Mouse (Mus musculus) granulocyte monocyte progenitor cell, adult 5-6 weeks (primary cell): ENCODE data around the gene Epb41l2. TPM values are rescaled to one million over a fixed set of nuclear protein-coding genes. Genes with fewer than 3 reads are reported as not detected.

Source experiments
- ATAC-seq: replicated peaks from 2 replicates; pipeline ENCODE4 v1.8.0; 2016; ENCODE audit warnings: mild to moderate bottlenecking, moderate TSS enrichment, inconsistent platforms; ENCODE audit not compliant: poor library complexity, severe bottlenecking
- total RNA-seq, 2 experiments: library from RNA; stranded (forward) in 1 of 2; stranded (reverse) in 1 of 2; fragments of 200-712, 200-1000 nt in 1 of 2; fragments of >200 nt in 1 of 2; fragmentation: Nextera tagmentation in 1 of 2; gene quantifications; 2 replicates each; pipeline ENCODE4 v1.2.3; 2014 to 2017

Epb41l2 gene
- total RNA-seq, 2 experiments from 2014 or later: 29.6 to 34.6 TPM

DNA sequence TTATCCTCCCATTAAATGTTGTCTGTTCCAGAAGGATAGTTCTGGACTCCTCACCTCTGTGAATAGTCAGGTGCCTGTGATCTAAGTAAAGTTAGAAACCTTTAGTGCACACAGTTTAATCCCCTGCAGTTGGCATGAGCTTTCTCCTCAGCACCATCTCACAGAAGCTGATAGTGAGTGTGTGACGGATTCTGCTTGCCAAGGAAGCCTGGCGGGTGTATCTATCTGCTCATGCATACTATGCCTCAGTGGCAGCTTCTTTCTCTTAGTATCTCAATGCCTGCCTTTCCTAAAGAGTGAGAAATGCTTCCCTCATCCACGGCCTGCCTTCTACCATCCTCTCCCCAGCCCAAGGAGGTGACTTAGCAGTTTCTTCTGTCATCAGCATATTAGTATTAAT lies 103.1 kb downstream of the Epb41l2 start:
- ATAC-seq: no peak

DNA sequence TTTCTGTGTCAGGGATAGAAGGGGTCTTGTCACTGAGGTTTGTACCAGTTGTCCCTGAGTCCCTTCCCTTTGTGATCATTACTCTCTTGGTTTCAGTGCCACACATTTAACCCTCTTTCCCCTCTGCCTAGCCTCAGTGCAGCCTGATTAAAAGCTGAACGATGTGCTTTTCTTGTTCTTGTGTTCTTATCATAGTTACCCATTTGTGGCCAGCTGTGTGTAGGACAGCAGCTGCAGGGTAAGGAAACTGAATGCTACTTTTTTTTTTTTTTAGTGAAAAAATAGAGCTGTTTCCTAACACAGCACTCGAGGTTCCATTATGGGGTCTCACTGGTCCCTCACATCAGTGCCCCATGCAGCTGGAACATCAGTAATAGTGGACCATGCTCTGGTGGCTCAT lies 106.9 kb downstream of the Epb41l2 start:
- ATAC-seq: no peak

DNA sequence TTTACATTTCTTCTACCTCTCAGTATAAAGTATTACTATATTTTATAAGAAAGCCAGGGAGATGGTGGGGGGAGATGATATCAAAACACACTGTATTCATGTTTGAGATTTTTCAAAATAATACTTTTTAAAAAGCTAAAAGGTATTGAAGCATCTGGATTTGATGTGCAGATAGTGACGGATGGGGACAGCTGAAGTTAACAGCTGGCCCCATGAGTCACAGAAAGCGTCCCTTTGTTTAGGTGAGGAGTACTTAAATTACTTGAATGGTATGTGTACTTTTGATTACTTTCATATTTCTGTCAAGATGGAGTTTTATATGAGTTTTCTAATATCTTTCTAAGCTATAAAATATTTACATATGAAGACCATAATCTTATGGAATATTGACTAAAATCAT lies 112.3 kb downstream of the Epb41l2 start:
- ATAC-seq: no peak

DNA sequence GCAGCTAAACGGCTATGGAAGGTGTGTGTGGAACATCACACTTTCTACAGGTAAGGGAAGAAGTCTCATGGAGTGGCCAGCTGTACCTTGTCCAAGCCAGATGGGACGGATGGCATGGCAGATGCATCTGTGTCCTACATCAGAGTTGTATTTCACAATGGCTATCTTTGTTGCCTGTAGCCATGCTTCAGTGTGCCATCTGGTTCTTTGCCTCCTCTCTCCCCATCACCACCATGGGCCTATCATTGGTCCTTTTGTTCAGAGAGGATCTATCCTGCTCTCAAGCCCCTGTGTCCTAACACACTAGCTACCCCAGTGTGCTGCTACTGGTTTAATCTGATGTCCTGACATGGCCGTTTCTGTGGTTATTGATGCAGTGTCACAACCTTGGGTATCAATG lies 120.1 kb downstream of the Epb41l2 start:
- ATAC-seq: no peak

DNA sequence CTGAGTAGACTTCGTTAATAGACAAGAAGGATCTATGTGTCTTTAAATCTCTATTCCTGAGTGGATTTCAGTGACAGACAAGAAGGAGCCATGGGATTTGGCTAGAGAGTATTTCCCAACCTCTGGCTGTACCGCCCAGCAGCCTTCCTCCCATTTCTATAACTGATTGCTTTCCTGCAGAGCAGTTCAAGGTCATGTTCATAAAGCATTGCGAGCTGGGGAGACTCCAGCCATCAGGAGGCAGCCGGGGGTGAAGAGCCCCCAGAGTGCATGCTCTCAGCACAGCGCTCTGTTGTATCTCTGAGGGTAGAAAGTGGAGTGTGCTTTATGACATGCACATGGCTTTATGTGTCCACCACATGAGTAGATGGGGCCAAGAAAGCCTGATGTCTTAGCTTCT lies 123.2 kb downstream of the Epb41l2 start:
- no peak for ATAC-seq

DNA sequence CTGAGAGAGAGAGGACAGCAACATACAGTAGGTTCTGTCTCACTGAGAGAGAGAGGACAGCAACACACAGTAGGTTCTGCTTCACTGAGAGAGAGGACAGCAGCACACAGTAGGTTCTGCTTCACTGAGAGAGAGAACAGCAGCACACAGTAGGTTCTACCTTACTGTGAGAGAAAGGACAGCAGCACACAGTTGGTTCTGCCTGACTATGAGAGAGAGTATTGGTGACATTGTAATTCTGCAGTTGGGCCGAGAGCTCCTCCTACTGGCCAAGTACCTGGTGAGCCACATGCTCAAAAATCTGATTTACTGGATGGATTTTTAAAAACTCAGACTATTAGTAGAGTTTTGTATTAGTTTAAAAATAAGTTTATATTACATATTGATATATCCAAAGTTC lies 128.9 kb downstream of the Epb41l2 start:
- peak; percentile 79 for ATAC-seq

DNA sequence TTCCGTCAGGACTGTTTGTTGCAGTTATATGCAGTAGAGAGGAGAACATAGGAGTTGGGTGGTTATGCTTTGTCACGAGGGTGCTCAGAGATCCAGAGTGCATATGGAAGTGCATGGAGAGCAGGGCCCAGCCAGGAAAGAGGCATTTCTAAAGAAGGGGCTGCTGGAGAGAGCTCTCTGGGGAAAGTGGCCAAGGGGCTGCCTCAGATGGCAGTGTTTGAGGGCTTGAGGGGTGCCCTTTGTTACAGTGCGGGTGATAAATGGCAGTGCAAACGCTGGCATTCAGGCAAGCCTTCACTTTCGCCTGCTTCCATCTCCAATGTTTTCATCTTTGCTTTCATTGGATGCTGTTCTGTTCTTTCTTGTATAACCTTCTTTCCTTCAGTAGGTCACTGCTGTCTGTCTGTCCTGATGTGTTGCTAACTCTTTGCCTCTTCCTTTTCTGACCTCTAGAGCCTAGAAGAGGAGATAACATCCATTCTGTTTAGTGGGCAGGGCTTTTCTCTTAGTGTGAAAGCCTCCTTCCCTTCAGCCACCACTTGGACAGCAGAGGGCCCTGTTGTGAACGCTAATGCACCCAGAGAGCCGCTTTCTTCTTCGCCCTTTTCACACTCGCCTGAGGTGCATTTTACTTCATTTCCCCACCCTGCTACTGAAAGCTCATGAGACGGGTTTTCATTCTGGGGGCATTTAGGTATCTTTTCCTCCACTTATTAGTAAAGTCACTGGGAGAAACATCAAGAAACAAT lies 139.9 kb downstream of the Epb41l2 start:
- ATAC-seq: no peak

DNA sequence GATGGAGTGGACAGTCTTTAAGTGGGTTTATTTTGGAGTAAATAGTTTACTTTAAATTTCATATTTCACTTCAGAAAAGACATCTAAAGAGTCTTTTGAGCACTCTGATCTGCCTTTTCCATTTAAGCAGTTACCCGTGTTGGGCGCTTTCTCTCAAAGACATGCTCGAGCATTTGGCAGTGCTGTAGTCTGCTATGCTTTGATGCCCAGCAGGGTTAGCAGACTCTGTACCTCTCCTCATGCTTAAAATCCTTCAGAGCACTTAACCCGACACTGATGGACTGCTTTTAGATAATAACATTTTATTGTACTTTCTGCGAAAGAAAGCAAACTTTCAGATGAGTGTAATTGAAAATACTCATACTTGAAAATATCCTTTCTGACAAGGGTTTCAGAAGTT lies 143.7 kb downstream of the Epb41l2 start:
- ATAC-seq: no peak

DNA sequence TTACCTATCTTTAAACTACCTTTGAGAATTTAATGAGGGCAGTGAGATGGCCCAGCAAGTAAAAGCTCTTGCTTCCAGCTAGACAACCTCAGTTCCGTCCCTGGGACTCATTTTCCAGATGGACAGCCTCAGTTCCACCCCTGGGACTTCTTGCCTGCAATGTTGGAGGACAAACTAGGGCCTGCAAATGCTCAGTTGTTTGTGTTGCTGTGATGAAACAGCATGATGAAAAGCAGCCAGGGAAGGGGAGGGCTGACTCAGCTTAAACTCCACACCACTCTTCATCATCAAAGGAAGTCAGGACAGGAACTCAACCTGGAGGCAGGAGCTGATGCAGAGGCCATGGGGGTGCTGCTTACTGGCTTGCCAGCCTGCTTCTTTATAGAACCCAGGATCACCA lies 154.2 kb downstream of the Epb41l2 start:
- ATAC-seq: no peak

DNA sequence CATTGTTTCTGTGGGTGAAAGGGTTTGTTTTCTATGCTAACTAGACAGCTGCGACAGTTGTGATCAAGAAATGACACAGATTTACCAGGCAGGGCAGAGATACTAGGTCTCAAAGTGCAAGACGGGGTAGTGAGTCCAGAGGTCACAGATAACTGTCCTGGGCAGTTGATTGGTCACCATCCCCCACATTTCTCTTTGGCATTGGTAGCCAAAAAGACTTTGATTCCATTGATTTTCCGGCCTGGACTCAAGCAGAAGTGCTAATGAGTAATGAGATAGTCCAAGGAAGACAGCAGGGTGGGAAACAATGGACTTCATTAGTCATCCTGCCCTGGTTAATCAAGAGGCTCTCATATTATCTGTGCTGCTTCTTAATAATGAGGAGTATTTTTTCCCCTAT lies 160.4 kb downstream of the Epb41l2 start:
- ATAC-seq: no peak

DNA sequence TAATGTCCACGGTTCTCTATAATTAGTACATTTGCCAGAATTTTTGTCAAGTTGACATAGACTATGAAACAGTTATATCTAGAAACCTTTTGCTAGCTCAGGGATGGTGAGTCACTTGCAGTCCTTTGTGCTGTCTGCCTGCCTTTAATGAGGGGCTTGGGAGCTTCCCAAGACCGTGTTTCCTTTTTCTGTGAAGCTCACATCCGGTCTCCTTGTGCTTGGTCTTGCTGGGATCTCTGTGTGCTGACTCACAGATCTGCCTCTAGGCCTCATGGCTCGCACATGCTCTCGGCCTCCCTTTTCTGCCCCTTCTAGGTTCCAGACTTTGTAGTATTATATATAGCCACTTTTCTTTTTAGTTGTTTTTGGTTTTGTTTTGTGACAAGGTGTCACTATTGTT lies 160.8 kb downstream of the Epb41l2 start:
- ATAC-seq: no peak

DNA sequence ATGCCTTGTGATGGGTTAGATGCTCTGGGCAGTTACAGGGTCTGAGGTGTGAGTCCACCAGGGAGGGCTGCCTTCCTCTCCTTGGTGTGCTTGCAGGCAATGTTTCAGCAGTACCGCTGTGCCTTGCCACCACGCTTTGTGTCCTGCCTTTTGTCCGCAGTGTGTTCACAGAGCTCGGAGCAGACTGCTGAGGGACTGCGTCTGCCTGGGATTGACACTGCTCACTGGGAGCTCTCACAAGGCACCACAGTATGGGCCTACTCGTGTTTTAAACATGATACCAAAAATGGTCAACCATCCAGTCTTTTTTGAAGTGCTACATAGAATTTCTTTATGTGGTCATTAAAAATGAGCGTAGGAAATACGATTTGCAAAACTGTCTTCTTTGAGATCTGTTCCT lies 164.1 kb downstream of the Epb41l2 start:
- ATAC-seq: no peak

DNA sequence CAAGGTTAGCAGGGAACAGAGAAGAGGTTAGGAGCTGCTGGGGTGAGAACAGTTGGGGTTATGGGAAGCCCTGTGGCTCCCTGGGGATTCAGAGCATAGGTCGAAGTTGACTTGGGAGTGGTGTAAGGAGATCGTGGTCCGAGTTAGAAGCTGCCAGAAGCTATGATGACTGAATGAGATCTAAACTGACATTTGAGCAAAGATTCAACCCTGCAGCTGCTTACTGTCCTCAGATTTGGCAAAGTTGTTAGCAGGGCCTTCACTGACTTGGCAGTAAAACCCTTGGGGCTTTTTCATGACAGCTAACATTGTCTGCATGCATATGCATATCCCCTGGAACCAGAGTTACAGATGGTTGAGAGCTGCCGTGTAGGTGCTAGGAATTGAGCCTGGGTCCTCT lies 166.6 kb downstream of the Epb41l2 start:
- ATAC-seq: no peak

DNA sequence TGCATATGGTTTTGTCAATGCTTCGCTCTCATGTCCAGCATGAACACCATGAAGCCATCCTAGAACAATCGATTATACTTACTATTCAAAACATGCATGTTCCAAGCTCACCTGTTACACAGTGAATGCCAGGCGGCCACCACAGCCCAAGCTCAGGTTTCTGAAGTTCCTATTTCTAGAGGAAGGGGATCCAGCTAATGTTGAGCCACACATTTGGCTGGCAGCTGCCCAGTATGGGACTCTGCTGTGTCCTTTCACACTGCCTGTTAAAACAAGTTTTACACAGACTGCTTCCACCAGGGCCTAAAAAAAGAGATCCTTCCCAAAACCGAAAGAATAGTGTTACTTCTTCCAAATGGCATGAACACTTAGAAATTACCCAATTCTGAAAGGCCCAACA lies 167.0 kb downstream of the Epb41l2 start:
- ATAC-seq: no peak

DNA sequence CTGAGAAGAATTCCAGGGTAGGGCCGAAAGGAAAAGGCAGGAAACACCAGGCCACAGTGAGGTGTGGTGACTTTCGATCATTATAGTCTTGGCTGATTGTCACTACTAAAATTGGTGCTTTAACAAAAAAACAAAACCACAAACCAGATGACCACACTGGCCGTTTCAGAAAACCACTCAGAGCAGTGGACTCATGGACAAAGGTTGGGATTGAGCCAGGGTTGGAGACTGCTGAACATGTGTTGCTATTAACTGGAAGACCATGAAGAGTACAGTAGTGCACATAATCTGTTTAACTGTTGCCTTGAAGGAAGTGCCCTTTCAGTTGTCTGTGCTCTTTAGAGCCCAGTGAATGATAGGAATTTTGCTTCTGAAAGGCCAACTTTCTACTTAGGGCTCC lies 167.5 kb downstream of the Epb41l2 start:
- no peak for ATAC-seq

DNA sequence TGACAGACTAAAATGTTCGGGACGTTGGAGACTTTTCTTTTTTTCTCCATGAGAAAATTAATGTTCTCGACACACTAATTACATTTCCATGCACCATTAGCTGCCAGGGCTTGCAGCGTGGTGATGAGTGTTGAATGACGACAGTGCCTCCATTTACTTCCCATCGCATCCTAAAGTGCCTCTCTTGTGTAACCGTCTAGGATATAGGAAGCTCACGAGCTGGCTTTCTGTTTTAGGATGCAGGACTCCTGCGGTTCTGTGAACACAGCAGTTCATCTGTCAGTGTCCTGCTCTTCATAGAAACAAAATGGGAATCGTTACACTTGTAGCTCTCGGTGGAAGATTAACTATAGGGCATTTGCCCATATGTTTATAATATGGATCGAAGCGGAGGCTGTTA lies 171.7 kb downstream of the Epb41l2 start:
- ATAC-seq: no peak

DNA sequence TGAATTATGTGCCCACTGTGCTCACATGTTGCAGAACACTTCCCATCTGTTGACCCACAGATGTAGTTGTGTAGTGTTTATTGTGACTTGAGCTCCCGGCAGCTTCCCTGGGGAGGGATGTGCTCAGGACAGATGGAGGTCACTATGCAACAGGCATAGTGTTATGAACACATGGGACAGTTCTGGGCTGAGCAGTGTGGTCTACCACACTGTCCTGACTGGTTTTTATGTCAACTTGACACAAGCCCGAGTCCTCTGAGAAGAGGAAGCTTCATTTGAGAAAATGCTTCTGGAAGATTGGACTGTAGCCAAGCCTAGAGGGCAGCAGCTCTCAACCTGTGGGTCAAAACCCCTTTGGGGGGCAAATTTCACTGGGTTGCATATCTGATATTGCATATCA lies 173.5 kb downstream of the Epb41l2 start:
- ATAC-seq: peak; percentile 66

DNA sequence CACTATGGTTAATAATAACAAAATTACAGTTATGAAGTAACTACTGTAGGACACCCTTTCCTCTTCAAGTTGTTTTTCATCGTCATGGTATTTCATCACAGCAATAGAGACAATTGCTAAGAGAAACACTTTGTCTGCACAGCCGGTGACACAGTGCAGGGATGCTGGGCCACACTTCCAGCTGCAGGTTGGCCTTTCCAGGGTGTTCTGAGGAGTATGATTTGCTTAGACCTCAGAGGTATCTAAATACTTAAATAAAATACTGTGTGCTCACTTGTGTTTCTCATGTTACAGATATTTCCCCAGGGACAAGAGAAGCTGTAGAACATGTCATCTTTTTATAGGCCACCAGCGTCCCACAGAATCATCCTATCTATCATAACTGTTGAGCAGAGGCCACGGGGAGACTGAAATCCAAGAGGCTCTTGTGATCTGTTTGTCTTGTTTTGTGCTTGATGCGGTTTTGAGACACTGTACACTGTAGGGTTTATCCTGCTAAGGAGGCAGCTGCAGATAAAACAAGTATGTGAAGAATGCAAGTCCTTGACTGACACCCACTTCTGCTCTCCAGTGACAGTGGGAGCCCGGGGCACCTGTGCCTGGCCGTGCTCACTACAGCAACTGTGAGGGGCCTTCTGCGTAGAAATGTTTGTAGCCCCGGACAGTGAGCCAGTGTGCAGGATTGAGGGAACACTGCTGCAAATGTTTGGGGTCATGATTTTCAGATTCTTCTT lies 174.1 kb downstream of the Epb41l2 start:
- peak; percentile 22; the same call in 1 of the 2 replicates for ATAC-seq

DNA sequence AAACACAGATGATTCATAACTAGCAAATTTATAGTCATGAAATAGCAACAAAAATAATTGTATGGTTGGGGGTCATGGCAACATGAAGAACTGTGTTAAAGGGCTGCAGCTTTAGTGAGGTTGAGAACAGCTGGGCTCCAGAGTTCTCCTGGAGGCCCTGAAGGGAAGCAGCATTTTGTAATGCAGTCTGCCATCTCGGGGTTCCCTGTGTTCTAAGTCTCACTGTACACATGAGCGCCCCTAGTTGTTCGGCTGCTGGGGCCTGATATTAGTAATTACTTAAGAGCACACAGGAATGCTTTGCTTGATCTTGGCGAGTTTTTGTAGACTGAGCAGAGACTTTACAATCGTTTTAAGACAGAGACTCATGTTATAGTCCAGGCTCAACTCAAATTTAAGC lies 174.9 kb downstream of the Epb41l2 start:
- ATAC-seq: no peak

DNA sequence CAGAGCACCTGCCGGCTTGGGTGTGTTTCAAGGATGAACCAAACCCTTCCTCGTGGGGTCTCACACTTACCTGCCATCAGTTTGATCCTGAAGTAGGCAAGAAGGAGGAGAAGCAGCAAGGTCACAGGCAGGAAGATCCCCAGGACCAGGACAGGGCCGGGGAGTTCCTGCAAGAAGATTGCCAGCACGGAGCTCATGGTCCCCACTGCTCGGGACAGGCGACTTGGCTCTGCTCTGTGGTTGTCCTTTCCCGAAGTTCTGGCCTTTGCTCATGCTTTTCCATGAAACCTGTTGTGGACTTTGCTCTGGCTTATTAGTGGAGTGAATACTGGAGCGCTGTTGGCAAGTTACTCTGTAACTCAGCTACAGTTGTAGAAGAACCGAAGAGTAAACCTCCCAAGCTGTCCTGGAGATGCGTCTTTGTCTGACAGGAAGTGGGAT lies 176.3 kb downstream of the Epb41l2 start, which contains the start of gene Smlr1:
Gene Smlr1 (minus strand): TSS at position 377 of the 441 bp plus-strand sequence.
- ATAC-seq: no peak

DNA sequence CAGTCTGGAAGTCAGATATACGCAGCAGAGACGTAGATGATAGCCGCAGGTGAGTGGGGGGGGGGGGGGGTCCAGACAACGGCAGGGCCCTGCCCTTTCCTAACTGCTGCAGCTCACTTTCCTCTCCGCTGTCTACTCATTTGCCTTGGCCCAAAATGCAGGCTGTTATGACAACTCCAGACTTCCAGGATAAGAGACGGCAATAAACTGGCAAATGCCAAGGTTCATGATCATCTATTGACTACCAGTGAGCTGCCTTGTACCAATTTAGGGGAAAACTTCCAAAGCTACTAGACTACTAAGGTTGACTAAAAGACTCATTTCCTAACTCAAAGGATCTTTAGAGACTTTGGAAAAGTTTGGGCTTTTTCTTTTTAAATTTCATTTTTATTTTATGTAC lies 177.0 kb downstream of the Epb41l2 start:
- no peak for ATAC-seq

DNA sequence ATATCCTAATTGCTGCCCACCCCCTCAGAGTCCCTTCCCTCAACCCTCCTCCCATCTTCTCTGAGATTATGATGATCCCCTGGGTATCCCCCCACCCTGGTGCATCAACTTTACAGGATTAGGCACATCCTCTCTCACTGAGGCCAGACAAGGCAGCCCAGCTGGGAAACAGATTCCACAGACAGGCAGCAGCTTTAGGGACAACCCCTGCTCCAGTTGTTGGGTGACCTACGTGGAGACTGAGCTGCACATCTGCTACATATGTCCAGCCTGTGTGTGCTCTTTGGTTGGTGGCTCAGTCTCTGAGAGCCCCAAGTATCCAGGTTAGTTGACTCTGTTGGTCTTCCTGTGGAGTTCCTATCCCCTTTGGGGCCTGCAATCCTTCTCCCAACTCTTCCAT lies 179.1 kb downstream of the Epb41l2 start:
- no peak for ATAC-seq
